Mouse (Mus musculus) left cerebral cortex, adult 2 months (tissue): ENCODE data around the gene Cst8. TPM values are rescaled to one million over a fixed set of nuclear protein-coding genes. Genes with fewer than 3 reads are reported as not detected.

Experiments used
- DNase-seq, 2 experiments: peaks; one replicate each; pipeline ENCODE4 v3.0.0; 2021 to 2022; ENCODE audit warnings: low spot score in 2 of 2, mixed read lengths in 1 of 2; ENCODE audit errors: extremely low spot score in 1 of 2
- H3K27ac ChIP-seq: fragments of 200-600 bp; 2 replicates; pipeline ENCODE4 v1.8.1; 2022
- H3K4me3 ChIP-seq: fragments of 200-600 bp; 2 replicates; pipeline ENCODE4 v1.8.1; 2022
- CTCF ChIP-seq: fragments of 200-600 bp; IDR thresholded peaks from 2 replicates; pipeline ENCODE4 v1.8.1; 2022; ENCODE audit warnings: antibody characterized with exemption, mild to moderate bottlenecking, moderate library complexity
- intact Hi-C: fragments of 180-260 bp; cut with DNase I; formaldehyde crosslinking; loops from one replicate; pipeline ENCODE4 v1.15.1; 2025
- total RNA-seq, 2 experiments: library from RNA; stranded (reverse); gene quantifications; 2 replicates each; pipeline ENCODE4 v1.2.3; 2021

Gene Cst8
- total RNA-seq, 2 experiments from 2014 or later = not detected

DNA sequence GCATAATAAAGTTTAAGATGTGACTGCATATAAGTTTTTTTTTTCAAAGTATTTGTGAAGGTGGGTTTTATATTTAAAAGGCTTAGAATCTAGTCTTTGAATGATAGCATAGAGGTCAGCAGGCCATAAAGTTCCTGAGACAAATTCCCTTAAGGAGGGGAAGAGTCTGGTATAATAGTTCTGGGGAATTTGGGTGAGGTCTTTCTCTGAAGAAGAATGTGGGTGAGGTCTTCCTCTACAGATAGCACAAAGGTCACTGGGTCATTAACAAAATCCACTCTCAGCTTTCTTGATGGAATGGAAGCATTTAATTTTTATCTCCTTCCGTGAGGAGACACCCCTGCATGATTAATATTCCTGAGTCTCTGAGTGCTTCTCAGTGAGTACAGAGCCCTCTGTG, 27.4 kb downstream of the Cst8 start:
- Histone ChIP-seq H3K4me3 (no peak overlapping the region), H3K27ac (no peak overlapping the region)
- no peak for TF ChIP-seq CTCF
- intact Hi-C loops = no loop called here
- no peak for DNase-seq

DNA sequence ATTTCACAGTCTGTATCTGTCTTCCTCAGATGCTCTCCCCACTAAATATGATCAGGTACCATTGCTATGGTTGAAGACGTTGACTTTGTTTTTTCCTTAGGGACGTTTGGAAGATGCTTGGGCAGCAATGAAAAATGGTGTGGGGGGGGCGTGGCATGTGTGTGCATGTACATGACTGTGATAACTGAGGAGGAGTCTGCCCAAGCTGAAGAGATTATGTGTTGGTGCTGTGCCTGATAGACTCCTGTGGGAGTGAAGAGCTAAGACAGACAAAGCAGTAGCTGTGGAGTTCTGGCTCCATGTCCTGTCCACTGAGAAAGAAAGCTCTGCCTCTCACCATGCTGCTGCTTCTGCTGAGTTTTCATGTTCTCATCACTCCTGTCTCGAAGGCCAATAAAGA, 36.3 kb downstream of the Cst8 start, which contains the start of gene Cst9:
TSS of gene Cst9 (plus strand) at position 236 of the 400 bp plus-strand sequence.
- H3K4me3 ChIP-seq = no peak within 1 kb of the TSS
- no peak for DNase-seq
- no peak within 1 kb of the TSS for H3K27ac ChIP-seq
- intact Hi-C loops = no loop called here
- no peak for TF ChIP-seq CTCF

DNA sequence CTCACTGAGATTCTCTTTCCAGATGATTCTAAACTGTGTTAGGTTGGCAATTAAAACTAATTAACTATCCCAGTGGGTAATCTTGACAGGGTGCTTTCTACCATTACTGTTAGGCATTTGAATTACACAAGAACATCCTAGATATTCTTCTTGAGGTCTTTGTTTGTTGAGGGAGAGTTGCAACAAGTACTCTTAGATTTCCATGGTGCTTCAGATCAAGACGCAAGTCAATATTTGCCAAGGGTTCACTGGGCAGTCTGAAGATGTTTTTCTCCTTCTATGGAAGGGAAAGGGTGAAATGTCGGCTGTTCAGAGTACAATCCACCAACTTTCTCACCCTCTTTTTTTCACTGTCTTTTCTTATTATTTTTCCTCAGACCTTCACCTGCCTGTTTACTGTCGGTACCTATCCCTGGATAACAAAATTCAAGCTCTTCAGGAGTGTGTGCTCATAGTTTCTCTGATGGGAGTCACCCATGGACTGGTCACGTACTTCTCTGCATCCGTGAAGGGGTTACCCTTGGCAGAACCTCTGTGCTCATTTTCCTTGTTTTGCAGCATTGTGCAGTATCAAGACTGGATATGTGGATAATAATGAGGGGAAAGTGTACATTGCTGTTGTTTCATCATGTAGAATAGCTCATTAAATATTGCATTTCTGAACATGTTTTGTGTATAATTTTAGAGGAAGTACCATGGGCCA, 39.6 kb downstream of the Cst8 start:
- no peak overlapping the region for H3K27ac ChIP-seq
- no peak for DNase-seq
- TF ChIP-seq CTCF = no peak
- H3K4me3 ChIP-seq = no peak overlapping the region
- intact Hi-C loops = no loop called here

DNA sequence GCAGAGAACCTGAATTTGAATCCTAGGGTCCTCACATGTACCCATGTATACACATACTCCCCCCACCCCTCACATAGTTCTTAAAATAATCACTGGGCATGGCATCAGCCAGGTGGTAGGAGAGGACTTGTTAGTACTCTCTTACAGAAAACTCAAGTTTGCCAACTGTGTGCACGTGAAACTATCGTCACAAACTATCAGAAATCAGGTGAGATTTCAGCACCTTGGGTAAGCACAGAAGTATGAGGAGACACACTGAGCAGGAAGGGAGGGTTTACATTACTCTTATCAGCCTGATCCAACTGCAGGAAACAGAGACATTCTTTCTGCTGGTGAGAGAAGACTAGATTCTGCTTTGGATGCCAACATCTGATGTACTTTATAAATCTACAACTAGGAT, 40.6 kb downstream of the Cst8 start:
- H3K4me3 ChIP-seq = no peak overlapping the region
- no peak for TF ChIP-seq CTCF
- intact Hi-C loops = no loop called here
- H3K27ac ChIP-seq = no peak overlapping the region
- DNase-seq = no peak

DNA sequence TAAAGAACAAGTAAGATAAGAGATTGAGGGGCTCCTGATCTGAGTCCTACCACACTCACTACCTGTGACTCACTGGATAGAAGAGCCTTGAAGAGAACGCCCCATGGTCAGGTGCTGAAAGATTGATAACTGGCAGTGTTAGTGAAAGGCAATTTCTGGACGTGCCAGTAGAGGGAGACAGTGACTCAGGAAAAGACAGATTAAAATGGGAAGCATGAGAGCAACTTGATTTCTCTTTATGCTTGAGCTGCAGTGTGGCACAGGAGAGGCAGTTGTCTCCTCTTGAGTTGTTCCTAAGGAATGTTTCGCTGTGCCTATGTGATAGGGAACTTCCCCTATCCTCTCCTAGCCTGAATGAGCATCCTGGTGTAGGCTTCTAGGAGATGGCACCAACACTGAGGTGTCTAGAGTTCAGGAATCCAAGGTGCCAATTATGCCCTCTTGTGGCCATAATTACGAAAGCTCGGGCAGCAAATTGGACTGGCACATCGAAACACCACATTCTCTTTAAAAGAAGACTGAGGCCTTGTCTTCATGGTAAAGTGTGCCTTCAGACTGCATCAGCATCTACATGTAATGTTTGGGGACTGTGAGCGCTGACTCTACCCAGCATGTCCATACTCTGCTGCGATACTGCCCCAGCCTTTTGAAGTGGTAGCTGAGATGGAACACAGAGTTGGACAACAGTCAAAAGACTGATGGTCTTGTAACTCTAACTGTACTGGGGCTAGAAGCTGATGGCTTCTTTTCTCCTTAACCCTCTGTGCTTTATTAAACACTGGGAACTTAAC, 52.7 kb downstream of the Cst8 start:
- H3K4me3 ChIP-seq = peak overlapping the region; percentile 4; the same call in 1 of the 2 replicates
- peak; percentile 79 for TF ChIP-seq CTCF
- H3K27ac ChIP-seq = no peak overlapping the region
- DNase-seq = peak; percentile 77 to 81
- intact Hi-C loops = loop anchor here (1.0 to 5.0 kb wide), 2 partner anchors 51 to 99 kb away; partner anchors contain the start of gene Cstl1

Other genes starting within 250 kb of the Cst8 start
- gene Nxt1, start 126.2 kb upstream of the Cst8 start, total RNA-seq = 10 to 100 TPM; 11.7 to 12.0 TPM
- gene Gzf1, start 117.8 kb upstream of the Cst8 start, total RNA-seq = 10 to 100 TPM; 29.0 to 30.0 TPM
- gene Napb, start 66.3 kb upstream of the Cst8 start, total RNA-seq = 100 to 1,000 TPM; 343 to 352 TPM
- 1 to 10 TPM; 1.1 to 1.2 TPM for gene Cstl1, start 48.4 kb upstream of the Cst8 start, total RNA-seq
- gene Cst11, start 27.3 kb upstream of the Cst8 start, total RNA-seq = not detected
- not detected for gene 8030411F24Rik, start 16.8 kb upstream of the Cst8 start, total RNA-seq
- gene Cst12, start 9.4 kb upstream of the Cst8 start, total RNA-seq = 1 to 10 TPM; 2.1 to 2.4 TPM
- gene Cst13, start 21.3 kb downstream of the Cst8 start, total RNA-seq = not detected
- not detected for gene Cst9, start 36.4 kb downstream of the Cst8 start, total RNA-seq
- not detected for gene 9230104L09Rik, start 66.3 kb downstream of the Cst8 start, total RNA-seq
- 1,000 to 10,000 TPM; 1,809 to 1,890 TPM for gene Cst3, start 76.9 kb downstream of the Cst8 start, total RNA-seq
- gene Gm1330, start 204.5 kb downstream of the Cst8 start, total RNA-seq = not detected
- not detected for gene Gm10750, start 218.5 kb downstream of the Cst8 start, total RNA-seq